Mouse (Mus musculus): Measurements from ENCODE around the gene Peg12.

DNA sequence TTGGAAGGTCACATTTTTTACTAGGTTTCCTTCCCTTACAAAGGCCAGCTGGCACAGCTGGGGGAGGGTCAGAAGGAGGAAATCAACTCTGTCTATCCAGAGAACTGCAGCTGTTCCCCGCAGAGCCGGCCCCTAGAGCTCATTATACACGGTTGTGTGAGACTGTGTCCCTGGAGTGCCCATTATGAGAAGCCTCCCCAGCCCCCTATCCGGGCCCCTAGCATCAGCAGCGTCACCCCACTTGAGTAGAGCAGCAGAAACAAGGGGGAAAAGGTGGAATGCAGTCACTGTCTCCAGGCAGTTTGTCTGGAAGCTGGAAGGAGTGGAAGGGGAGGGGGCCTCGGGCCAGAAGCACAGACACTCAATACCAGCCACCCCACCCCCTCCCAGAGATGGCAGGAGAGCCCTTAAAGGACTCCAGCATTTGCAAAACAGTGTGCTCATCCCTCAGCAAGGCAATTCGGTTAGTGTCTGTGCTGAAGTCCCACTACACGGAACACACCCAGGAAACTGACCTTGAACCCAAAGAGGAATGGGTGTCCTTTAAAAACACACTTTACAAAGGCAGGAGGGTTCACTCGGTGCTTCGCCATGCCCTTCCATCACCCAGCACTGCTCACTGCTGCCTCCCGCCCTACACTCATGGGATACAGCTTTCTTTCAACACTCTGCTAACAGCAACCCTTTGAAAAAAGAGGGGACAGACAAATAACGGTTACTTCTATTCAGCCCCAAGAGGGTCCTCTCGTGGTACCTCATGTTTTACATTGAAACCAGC is 1.9 kb downstream of the Peg12 start:
- TF ChIP-seq CTCF (IDR thresholded peaks at IDR 0.05; ENCODE audit: low read depth, low read length) (no peak), POLR2A (IDR thresholded peaks at IDR 0.05; ENCODE audit: extremely low read depth, insufficient read depth, low read length) (no peak)

Measured in liver, adult 2 months (tissue).